Mouse (Mus musculus) embryonic facial prominence, embryonic 15.5 days (tissue): ENCODE results near the gene Krt82. TPM values are rescaled to one million over a fixed set of nuclear protein-coding genes. Genes with fewer than 3 reads are reported as not detected.

ENCODE experiments used
- ATAC-seq: fragments of 200-750 bp; cut with Nextera tagmentation; 2 replicates; pipeline ENCODE4 v1.8.0; 2017; ENCODE audit warnings: low read depth, moderate TSS enrichment; ENCODE audit not compliant: insufficient number of reproducible peaks, low FRiP score, low TSS enrichment
- H3K27ac ChIP-seq: fragments of 300-500 bp; sonication (generic); replicated peaks from 2 replicates; pipeline ENCODE4 v1.5.1; 2015; ENCODE audit warnings: mild to moderate bottlenecking, inconsistent platforms
- H3K27me3 ChIP-seq: fragments of 300-500 bp; sonication (generic); 2 replicates; pipeline ENCODE4 v1.6.1; 2015; ENCODE audit warnings: inconsistent platforms
- H3K36me3 ChIP-seq: fragments of 300-500 bp; sonication (generic); 2 replicates; pipeline ENCODE4 v1.6.1; 2015; ENCODE audit warnings: mild to moderate bottlenecking, inconsistent platforms
- H3K4me1 ChIP-seq: fragments of 300-500 bp; sonication (generic); 2 replicates; pipeline ENCODE4 v1.6.1; 2015; ENCODE audit warnings: inconsistent platforms
- H3K4me2 ChIP-seq: fragments of 300-500 bp; sonication (generic); replicated peaks from 2 replicates; pipeline ENCODE4 v1.6.1; 2015; ENCODE audit warnings: mild to moderate bottlenecking, inconsistent platforms
- H3K4me3 ChIP-seq: fragments of 300-500 bp; sonication (generic); replicated peaks from 2 replicates; pipeline ENCODE4 v1.5.1; 2015; ENCODE audit warnings: mild to moderate bottlenecking, inconsistent platforms
- H3K9ac ChIP-seq: fragments of 300-500 bp; sonication (generic); 2 replicates; pipeline ENCODE4 v1.6.1; 2015; ENCODE audit warnings: inconsistent platforms
- H3K9me3 ChIP-seq: fragments of 300-500 bp; sonication (generic); replicated peaks from 2 replicates; pipeline ENCODE4 v1.6.1; 2016; ENCODE audit warnings: inconsistent platforms
- WGBS: fragments of 180-500 bp; shearing (Covaris S2); methylation state at CpG from one replicate; pipeline ENCODE4 v1.1.7; 2015; 5-methylcytosine and 5-hydroxymethylcytosine counted together
- polyA plus RNA-seq: library from polyadenylated mRNA; unstranded; fragments of >200 nt; fragmentation: Nextera tagmentation; extraction: Ambion mirVana; gene quantifications from 2 replicates; pipeline ENCODE4 v1.2.1, GENCODE M21; 2015

The Krt82 gene
- polyA plus RNA-seq, result 2.1 and 2.8 TPM in 2 replicates

DNA sequence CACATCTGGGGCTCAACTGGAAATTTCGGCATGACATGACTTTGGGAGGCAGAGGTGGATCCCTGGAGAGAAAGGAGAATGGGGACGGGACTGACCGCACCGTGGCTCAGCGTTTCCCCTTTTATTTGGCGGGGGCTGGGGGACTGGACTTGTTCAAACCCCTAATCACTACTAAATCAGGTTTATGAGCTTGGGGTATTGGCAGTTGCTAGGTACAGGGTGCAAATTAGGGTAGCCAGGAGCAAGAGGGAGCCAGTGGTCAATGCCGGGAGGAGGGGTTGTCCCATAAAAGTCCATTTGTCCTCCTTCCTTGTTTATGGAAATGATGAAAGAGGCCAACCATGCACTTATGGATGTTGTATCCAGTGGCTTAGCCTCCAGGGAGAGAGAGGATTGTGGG lies at the start of gene Krt82:
Gene Krt82 (minus strand): TSS at position 101 of the 400 bp plus-strand sequence.
- 87% methylated on average over 7 of the region's 7 CpGs for WGBS
- H3K27ac ChIP-seq, result no peak within 1 kb of the TSS
- no peak within 1 kb of the TSS for H3K4me3 ChIP-seq
- no peaks in the 10 kb centered on the region for H3K36me3 ChIP-seq
- H3K9ac ChIP-seq, result no peak within 1 kb of the TSS
- no peak within 1 kb of the TSS for H3K4me2 ChIP-seq
- no peak for ATAC-seq
- H3K27me3 ChIP-seq, result no peaks in the 10 kb centered on the region
- no peaks in the 10 kb centered on the region for H3K9me3 ChIP-seq
- peaks cover 13% of the 10 kb centered on the region for H3K4me1 ChIP-seq

DNA sequence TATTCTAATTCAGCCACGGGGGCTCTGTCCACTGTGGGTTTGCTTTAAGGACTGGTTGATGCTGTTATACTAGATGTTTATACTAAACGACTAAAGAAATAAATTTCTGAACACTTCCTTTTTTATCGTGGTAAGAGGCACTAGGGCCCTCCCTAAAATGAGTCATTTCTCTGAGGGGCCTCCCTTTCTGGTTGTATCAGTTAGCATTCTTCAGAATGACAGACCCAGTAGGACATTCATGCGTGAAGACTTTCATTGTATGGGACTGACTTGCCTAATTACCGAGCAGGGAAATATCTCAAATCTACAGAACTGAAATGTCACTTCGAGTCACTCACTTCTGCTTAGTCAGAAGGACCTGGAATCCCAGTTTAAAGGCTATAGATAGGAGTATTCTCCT lies 48.7 kb upstream of the Krt82 start:
- 56% methylated on average over 6 of the region's 6 CpGs for WGBS
- no peaks in the 10 kb centered on the region for H3K27me3 ChIP-seq

GRCm38 (mm10) chr15:101588216-101588615 lies 37.7 kb upstream of the Krt82 start:
- Histone ChIP-seq H3K27ac (no peak overlapping the region), H3K9ac (no peak overlapping the region), H3K4me3 (no peak overlapping the region), H3K4me2 (no peak overlapping the region), H3K4me1 (no peaks in the 10 kb centered on the region), H3K9me3 (no peaks in the 10 kb centered on the region), H3K36me3 (no peaks in the 10 kb centered on the region), H3K27me3 (no peaks in the 10 kb centered on the region)
- ATAC-seq, result no peak
- whole genome bisulfite sequencing, result 82% methylated on average over 10 of the region's 10 CpGs

More for the DNA sequence above, 48.7 kb upstream of the Krt82 start:
- Histone ChIP-seq H3K9me3 (no peaks in the 10 kb centered on the region), H3K4me3 (no peak overlapping the region), H3K27ac (no peak overlapping the region), H3K4me2 (no peak overlapping the region), H3K9ac (no peak overlapping the region), H3K4me1 (no peaks in the 10 kb centered on the region), H3K36me3 (no peaks in the 10 kb centered on the region)
- no peak for ATAC-seq

DNA sequence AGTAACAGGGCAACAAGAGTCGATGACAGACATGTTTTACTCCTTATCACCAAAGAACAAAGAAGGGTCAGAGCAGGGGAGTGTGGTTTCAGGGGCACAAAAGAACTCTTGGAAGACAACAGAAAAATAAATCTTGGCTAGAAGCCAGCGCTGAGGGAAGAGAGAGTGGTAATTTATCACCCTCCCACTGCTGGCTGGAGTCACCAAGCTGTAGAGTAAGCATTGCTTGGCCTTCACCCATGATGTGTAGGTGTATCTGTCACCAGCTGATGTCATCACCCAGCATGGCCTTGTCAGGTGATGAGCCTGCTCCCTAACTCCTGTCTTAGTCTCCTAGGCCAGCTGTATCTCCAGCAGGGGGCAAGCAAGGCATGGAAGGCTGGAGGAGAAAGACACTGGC lies 34.0 kb upstream of the Krt82 start:
- H3K9ac ChIP-seq, result no peak overlapping the region
- no peak overlapping the region for H3K27ac ChIP-seq
- H3K4me3 ChIP-seq, result no peak overlapping the region
- H3K4me1 ChIP-seq, result no peaks in the 10 kb centered on the region
- 60% methylated on average over 2 of the region's 2 CpGs for WGBS
- no peaks in the 10 kb centered on the region for H3K27me3 ChIP-seq
- H3K4me2 ChIP-seq, result no peak overlapping the region
- no peak for ATAC-seq
- no peaks in the 10 kb centered on the region for H3K36me3 ChIP-seq
- no peaks in the 10 kb centered on the region for H3K9me3 ChIP-seq

DNA sequence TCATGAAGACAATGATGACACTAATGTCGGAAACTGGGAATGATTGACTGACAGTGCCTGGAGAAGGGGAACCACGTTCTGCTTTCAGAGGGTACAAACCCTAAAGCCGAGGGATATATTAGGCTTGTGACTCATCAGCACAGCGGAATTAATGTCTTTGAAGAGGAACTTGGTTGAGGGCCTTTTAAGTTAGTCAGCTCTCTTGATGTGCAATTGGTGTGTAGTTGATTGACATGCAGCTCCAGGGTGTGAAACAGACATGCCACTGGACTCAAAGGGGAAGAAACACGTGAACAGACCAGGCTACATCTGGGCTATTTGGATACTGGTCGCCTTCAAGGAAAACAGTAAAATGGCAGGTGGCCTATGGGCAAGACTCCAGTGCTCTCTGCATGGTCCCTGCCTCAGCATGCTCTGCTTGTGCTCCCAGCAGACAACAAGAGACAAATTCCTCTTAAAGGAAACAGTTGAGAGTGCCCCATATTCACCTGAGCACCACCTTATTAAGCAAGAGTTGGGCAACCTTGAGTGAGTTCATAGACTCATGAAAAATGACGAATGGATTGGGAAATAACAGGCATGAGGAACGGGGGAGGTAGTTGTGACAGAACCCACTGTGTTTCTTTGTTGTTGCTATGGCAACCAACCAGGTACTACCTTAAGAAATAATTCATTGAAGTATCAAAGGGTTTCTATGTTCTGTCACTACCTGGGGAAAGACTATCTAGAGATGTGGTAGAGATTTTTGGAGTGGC lies 32.9 kb upstream of the Krt82 start:
- H3K9me3 ChIP-seq, result no peaks in the 10 kb centered on the region
- no peak overlapping the region for H3K4me3 ChIP-seq
- ATAC-seq, result no peak
- H3K9ac ChIP-seq, result no peak overlapping the region
- no peak overlapping the region for H3K4me2 ChIP-seq
- H3K27ac ChIP-seq, result no peak overlapping the region
- no peaks in the 10 kb centered on the region for H3K27me3 ChIP-seq
- no peaks in the 10 kb centered on the region for H3K36me3 ChIP-seq
- WGBS, result 63% methylated on average over 8 of the region's 8 CpGs
- H3K4me1 ChIP-seq, result no peaks in the 10 kb centered on the region

- 71% methylated on average over 3 of the region's 3 CpGs for WGBS
- Histone ChIP-seq H3K27me3 (no peaks in the 10 kb centered on the region), H3K4me1 (no peaks in the 10 kb centered on the region), H3K9ac (no peak overlapping the region), H3K4me3 (no peak overlapping the region), H3K4me2 (no peak overlapping the region), H3K27ac (no peak overlapping the region), H3K36me3 (no peaks in the 10 kb centered on the region), H3K9me3 (no peaks in the 10 kb centered on the region)
- no peak for ATAC-seq
Measured at GRCm38 (mm10) chr15:101581701-101582100, 31.2 kb upstream of the Krt82 start.

GRCm38 (mm10) chr15:101575506-101575905 lies 25.0 kb upstream of the Krt82 start:
- Histone ChIP-seq H3K4me3 (no peak overlapping the region), H3K9ac (no peak overlapping the region), H3K27ac (no peak overlapping the region), H3K9me3 (no peaks in the 10 kb centered on the region), H3K4me2 (no peak overlapping the region), H3K4me1 (peaks cover 5% of the 10 kb centered on the region; the same call in 1 of the 2 replicates), H3K36me3 (no peaks in the 10 kb centered on the region), H3K27me3 (no peaks in the 10 kb centered on the region)
- 90% methylated on average over 5 of the region's 5 CpGs for WGBS
- no peak for ATAC-seq

- no peak within 1 kb of the TSS for H3K4me2 ChIP-seq
- H3K4me3 ChIP-seq, result no peak within 1 kb of the TSS
- H3K27me3 ChIP-seq, result no peaks in the 10 kb centered on the region
- H3K9me3 ChIP-seq, result no peaks in the 10 kb centered on the region
- H3K27ac ChIP-seq, result no peak within 1 kb of the TSS
- ATAC-seq, result no peak; the same call in 1 of the 2 replicates
- H3K9ac ChIP-seq, result no peak within 1 kb of the TSS
- 45% methylated on average over 15 of the region's 15 CpGs for WGBS
- peaks cover 5% of the 10 kb centered on the region; the same call in 1 of the 2 replicates for H3K4me1 ChIP-seq
- H3K36me3 ChIP-seq, result no peaks in the 10 kb centered on the region
Measured at GRCm38 (mm10) chr15:101573796-101574345, 23.4 kb upstream of the Krt82 start, which contains the start of gene Krt75. Gene Krt75, minus strand, starts transcription at chr15:101573904.

GRCm38 (mm10) chr15:101567780-101568179 lies 17.3 kb upstream of the Krt82 start:
- no peaks in the 10 kb centered on the region for H3K36me3 ChIP-seq
- H3K27ac ChIP-seq, result no peak overlapping the region
- H3K4me3 ChIP-seq, result no peak overlapping the region
- ATAC-seq, result no peak
- H3K27me3 ChIP-seq, result no peaks in the 10 kb centered on the region
- no peak overlapping the region for H3K9ac ChIP-seq
- no peaks in the 10 kb centered on the region for H3K9me3 ChIP-seq
- WGBS, result 47% methylated on average over 7 of the region's 7 CpGs
- H3K4me1 ChIP-seq, result peaks cover 10% of the 10 kb centered on the region
- H3K4me2 ChIP-seq, result no peak overlapping the region

- 61% methylated on average over 5 of the region's 5 CpGs for WGBS
- no peak within 1 kb of the TSS for H3K4me3 ChIP-seq
- no peak within 1 kb of the TSS for H3K27ac ChIP-seq
- H3K4me1 ChIP-seq, result peaks cover 10% of the 10 kb centered on the region
- no peaks in the 10 kb centered on the region for H3K36me3 ChIP-seq
- no peaks in the 10 kb centered on the region for H3K27me3 ChIP-seq
- no peak within 1 kb of the TSS for H3K4me2 ChIP-seq
- no peak within 1 kb of the TSS for H3K9ac ChIP-seq
- ATAC-seq, result no peak
- no peaks in the 10 kb centered on the region for H3K9me3 ChIP-seq
Measured at GRCm38 (mm10) chr15:101562850-101563249, 12.4 kb upstream of the Krt82 start, which contains the start of gene Krt90. Gene Krt90, minus strand, starts transcription at chr15:101562950.

GRCm38 (mm10) chr15:101558034-101558646 lies 7.7 kb upstream of the Krt82 start:
- no peaks in the 10 kb centered on the region for H3K36me3 ChIP-seq
- whole genome bisulfite sequencing, result 22% methylated on average over 7 of the region's 7 CpGs
- H3K9me3 ChIP-seq, result no peaks in the 10 kb centered on the region
- H3K27me3 ChIP-seq, result no peaks in the 10 kb centered on the region
- no peak for ATAC-seq
- no peak overlapping the region for H3K9ac ChIP-seq
- peaks cover 5% of the 10 kb centered on the region for H3K4me1 ChIP-seq
- no peak overlapping the region for H3K4me2 ChIP-seq
- H3K27ac ChIP-seq, result no peak overlapping the region
- H3K4me3 ChIP-seq, result no peak overlapping the region
